Mouse (Mus musculus) splenic B cell, adult 2 months (primary cell): ENCODE measurements around the gene Capns2.
"Not testable (repeated sequence)": the region's sequence is repeated elsewhere in the genome, so short reads cannot be mapped to it uniquely, and the experiment has no call there.

Source experiments
- DNase-seq: peaks from one replicate; pipeline ENCODE4 v3.0.0-alpha.2; 2011; ENCODE audit warnings: low read depth, low spot score
- H3K27me3 ChIP-seq: 2 replicates; pipeline ENCODE4 v1.6.1; 2012; ENCODE audit warnings: mild to moderate bottlenecking, low read length, moderate library complexity, mixed read lengths; ENCODE audit not compliant: control insufficient read depth, poor library complexity, insufficient read depth, severe bottlenecking
- H3K36me3 ChIP-seq: 2 replicates; pipeline ENCODE4 v1.6.1; 2012; ENCODE audit warnings: mild to moderate bottlenecking, low read length, moderate library complexity, mixed read lengths; ENCODE audit not compliant: control insufficient read depth, poor library complexity, insufficient read depth, severe bottlenecking

The Capns2 gene

GRCm38 (mm10) chr8:92901107-92901506 lies at the start of gene Capns2:
Gene Capns2, plus strand, starts transcription at chr8:92901407.
- Histone ChIP-seq H3K27me3 (no peaks in the 10 kb centered on the region), H3K36me3 (no peaks in the 10 kb centered on the region)
- DNase-seq, result no peak

GRCm38 (mm10) chr8:92853188-92853983 lies 47.8 kb upstream of the Capns2 start:
- no peaks in the 10 kb centered on the region for H3K36me3 ChIP-seq
- peak; percentile 36 for DNase-seq
- no peaks in the 10 kb centered on the region for H3K27me3 ChIP-seq

DNA sequence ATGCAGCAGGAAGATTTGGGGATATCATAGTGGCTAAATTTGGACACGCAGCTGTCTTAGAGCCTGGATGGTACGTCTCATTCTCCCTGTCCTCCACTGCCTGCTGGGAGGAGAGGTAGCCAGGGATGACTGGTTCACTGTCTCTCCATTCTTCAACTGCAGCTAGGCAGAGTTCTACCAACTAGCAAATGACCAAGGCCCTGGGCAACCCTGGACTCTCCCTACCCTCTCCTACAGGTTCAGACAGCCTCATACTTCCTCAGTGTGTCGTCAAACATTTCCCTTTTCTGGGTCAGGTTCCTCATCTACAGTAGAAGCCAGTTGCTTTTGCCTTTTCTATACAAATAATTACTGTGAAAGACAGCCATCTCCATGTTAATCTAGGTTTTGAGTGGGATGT lies 46.5 kb upstream of the Capns2 start:
- H3K27me3 ChIP-seq, result no peaks in the 10 kb centered on the region
- no peaks in the 10 kb centered on the region for H3K36me3 ChIP-seq
- peak; percentile 49 for DNase-seq

DNA sequence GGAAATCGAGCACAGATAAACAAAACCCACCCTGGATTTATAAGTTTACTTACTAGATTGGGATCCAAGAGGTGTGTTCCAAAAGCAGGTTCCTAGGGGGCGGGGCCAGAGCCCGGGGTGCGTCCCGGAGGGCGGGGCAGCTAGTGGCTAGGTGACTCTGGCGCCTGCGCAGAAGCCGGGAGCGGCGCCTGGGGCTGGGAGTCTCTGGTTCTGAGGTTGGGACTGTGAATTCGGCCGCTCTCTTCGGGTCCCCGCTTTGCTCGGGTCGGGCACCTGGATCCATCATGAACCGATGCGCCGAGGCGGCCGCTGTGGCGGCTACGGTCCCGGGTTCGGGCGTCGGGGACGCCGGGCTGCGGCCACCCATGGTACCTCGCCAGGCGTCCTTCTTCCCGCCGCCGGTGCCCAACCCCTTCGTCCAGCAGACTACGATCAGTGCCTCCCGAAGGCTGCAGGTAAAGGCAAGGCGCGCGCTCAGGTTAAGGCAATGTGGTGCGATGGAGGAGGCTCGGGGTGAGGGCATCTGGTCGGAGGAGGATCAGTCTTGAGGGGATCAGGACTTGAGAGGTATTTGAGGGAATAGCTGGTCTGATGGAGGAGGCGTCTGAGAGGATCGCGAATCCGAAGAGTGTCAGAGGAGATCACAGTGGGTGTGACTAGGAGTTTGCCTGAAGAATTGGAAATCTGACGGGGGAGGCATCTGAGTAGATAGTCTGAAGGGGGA lies 45.9 kb upstream of the Capns2 start, which contains the start of gene Lpcat2:
TSS of gene Lpcat2 (plus strand) at position 169 of the 724 bp plus-strand sequence.
- Histone ChIP-seq H3K27me3 (no peaks in the 10 kb centered on the region), H3K36me3 (no peaks in the 10 kb centered on the region)
- DNase-seq, result peak; percentile 70

DNA sequence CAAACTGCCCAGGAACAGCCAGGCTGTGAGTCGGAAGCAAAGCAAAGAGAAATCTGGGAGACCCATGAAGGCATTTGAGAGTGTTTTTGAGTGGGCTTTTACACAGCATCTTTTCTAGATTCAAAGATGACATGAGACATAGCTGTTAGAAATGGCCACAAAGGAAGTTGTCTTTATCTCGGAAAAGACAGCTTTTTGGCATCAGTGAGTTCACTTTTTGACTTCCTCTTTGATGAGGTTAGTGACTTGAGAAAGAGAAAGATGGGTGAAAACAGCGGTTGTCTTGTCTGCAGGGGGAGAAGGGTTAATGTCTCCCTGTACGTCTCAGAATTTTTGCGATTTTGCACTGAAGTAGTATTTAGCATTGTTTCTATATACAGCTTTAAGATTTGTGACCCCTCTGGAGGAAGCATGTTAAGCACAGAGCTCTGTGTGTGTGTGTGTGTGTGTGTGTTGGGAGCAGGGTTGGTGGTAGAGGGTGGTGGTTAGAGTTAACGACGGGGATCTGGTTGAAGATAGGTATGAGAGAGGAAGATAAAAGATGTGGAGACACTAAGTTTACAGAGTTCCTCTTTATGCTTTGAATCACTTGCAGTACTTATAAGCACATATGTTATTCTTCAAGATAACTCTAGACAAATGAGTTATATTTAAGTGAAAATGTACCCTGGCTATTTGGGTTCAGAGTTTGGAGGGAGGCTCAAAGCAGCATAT lies 44.8 kb upstream of the Capns2 start:
- Histone ChIP-seq H3K36me3 (no peaks in the 10 kb centered on the region), H3K27me3 (no peaks in the 10 kb centered on the region)
- peak; percentile 53 for DNase-seq

DNA sequence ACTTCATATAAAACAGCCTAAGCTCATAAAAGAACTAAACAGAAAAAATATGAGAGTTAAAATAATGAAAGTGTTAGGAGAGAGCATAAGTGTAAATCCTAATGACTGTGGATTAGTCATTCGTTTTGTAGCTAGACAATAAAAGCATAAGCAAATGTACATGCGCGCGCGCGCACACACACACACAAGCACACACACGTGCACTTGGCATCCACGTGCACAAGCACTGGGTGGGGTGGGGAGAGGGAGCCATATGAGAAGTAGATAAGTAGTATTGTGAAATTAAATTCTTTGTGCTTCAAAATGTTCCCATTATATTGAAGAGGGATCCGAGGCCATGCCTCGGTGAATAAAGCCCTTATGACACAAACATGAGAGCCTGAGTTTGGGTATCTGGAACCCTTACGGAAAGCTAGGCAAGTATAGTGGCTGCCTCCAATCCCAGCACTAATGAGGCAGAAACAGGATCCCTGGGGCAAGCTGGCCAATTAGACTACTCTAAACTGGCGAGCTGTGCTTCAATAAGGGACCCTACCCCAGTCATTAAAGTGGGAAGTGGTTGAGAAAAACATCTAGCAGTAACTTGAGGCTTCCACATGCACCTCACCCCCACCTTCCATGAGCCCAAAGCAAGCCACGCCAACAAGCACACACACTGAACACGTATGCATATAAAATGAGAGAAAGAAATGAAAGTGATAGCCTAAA lies 42.6 kb upstream of the Capns2 start:
- no peaks in the 10 kb centered on the region for H3K36me3 ChIP-seq
- DNase-seq, result no peak
- H3K27me3 ChIP-seq, result no peaks in the 10 kb centered on the region

- Histone ChIP-seq H3K27me3 (no peaks in the 10 kb centered on the region), H3K36me3 (no peaks in the 10 kb centered on the region)
- no peak for DNase-seq
These were observed 39.2 kb upstream of the Capns2 start for GRCm38 (mm10) chr8:92861977-92862376.

DNA sequence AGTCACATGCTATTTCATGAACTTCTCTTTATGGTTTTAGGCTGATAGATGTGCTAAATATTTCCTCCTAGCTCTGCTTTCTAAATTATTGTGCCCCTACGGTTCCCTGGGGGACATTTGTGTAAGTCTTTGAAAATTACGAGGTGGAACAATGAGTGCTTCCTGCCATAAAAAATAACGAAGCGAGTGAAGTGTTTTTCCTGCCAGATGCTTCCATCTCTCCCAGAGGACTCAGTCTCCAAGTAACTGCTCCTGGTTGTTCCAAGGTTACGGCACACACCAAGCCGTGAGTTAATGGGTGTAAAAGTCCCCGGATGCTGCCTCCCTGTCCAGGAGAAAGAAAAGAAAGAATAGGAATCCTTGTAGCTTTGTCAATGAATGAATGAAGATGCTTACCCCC lies 30.9 kb upstream of the Capns2 start:
- Histone ChIP-seq H3K36me3 (no peaks in the 10 kb centered on the region), H3K27me3 (no peaks in the 10 kb centered on the region)
- no peak for DNase-seq

GRCm38 (mm10) chr8:92872063-92872759 lies 29.0 kb upstream of the Capns2 start:
- Histone ChIP-seq H3K36me3 (no peaks in the 10 kb centered on the region), H3K27me3 (no peaks in the 10 kb centered on the region)
- DNase-seq, result no peak

DNA sequence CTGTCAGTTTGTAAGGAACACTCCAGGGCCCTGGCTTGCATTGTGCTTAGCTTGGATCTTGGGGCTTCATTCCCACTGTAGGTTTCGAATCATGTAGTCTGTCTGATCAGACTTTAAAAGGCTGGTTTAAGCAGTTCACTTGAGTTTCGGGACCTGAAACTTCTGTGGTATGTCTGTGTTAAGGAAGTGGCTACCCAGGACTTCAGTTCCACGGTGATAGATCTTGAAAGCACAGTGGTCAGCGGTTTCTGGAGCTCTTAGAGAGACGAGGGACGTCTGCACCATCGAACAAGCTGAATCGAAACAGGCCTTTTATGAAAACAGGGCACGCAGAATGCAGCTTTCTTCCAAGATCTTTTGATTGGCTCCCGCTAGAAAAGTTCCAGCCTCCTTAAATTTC lies 25.4 kb upstream of the Capns2 start:
- Histone ChIP-seq H3K36me3 (no peaks in the 10 kb centered on the region), H3K27me3 (no peaks in the 10 kb centered on the region)
- peak; percentile 24 for DNase-seq

- Histone ChIP-seq H3K36me3 (no peaks in the 10 kb centered on the region), H3K27me3 (no peaks in the 10 kb centered on the region; the same call in 1 of the 2 replicates)
- no peak for DNase-seq
These were observed 20.0 kb upstream of the Capns2 start for GRCm38 (mm10) chr8:92881247-92881646.

DNA sequence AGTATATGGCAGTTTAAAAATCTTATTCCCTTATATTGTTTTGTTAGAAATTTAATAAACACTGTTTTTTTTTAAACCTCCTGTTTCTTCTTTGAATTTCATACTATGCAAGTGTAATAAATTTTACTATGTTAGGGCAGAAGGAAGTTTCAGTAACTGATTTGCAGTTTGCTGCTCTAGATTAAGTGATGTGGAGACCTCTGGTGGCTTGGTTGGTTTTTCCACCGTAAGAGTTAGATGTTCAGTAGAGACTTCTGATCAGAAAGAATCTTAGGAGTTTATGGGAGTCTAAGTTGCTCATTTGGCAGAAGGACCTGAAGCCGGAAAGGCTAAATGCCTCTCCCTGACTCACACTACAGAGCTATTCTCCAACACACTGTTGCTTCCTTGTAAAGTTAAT lies 17.4 kb upstream of the Capns2 start:
- no peaks in the 10 kb centered on the region for H3K36me3 ChIP-seq
- no peaks in the 10 kb centered on the region; the same call in 1 of the 2 replicates for H3K27me3 ChIP-seq
- peak; percentile 11 for DNase-seq

DNA sequence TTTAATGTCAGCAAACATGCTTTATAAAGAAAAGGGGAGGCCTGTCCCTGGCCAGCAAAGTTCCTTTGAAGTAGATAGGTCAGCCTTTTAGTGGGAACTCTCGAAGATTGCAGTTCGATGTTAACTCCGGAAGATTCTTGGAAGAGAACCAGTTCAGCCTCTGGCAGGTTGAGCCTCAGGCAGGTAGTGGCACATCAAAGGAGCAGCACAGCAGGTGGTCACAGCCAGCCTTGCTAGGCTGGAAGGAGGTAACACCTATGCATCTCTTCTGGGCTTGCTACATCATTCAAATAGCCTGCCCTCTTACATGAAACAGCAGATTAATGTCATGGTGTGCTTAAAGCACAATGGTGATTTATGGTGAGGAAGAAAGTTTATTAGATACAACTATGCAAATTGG lies 9.0 kb upstream of the Capns2 start:
- H3K36me3 ChIP-seq, DNase-seq: not testable (repeated sequence)

GRCm38 (mm10) chr8:92893870-92894269 lies 7.3 kb upstream of the Capns2 start:
- H3K36me3 ChIP-seq, result no peaks in the 10 kb centered on the region

More for the DNA sequence above, 9.0 kb upstream of the Capns2 start:
- H3K27me3 ChIP-seq, result not testable (repeated sequence)

More at GRCm38 (mm10) chr8:92893870-92894269, 7.3 kb upstream of the Capns2 start:
- no peak for DNase-seq
- no peaks in the 10 kb centered on the region for H3K27me3 ChIP-seq
